Mouse (Mus musculus) embryonic facial prominence, embryonic 14.5 days (tissue): ENCODE measurements at regions not wholly inside any gene's neighbourhood (a gene's known extent, or its start where the extent isn't known, plus 50 kb on each side); places are given as distances from the start of the nearest gene placed in this dataset.

Source experiments
- ATAC-seq: fragments of 200-750 bp; cut with Nextera tagmentation; 2 replicates; pipeline ENCODE4 v1.8.0; 2017; ENCODE audit warnings: low read depth, moderate number of reproducible peaks, moderate TSS enrichment
- DNase-seq: peaks from one replicate; pipeline ENCODE4 v3.0.0-alpha.2; 2015; ENCODE audit warnings: low spot score
- H3K27ac ChIP-seq: fragments of 300-500 bp; sonication (generic); replicated peaks from 2 replicates; pipeline ENCODE4 v1.5.1; 2014; ENCODE audit warnings: low read depth, mild to moderate bottlenecking, low read length, moderate library complexity
- H3K27me3 ChIP-seq: fragments of 300-500 bp; sonication (generic); replicated peaks from 2 replicates; pipeline ENCODE4 v1.6.1; 2014; ENCODE audit warnings: low read length; ENCODE audit not compliant: control insufficient read depth, insufficient read depth
- H3K36me3 ChIP-seq: fragments of 300-500 bp; sonication (generic); 2 replicates; pipeline ENCODE4 v1.6.1; 2014; ENCODE audit warnings: low read length, mixed read lengths; ENCODE audit not compliant: control insufficient read depth, insufficient read depth
- H3K4me1 ChIP-seq: fragments of 300-500 bp; sonication (generic); 2 replicates; pipeline ENCODE4 v1.6.1; 2014; ENCODE audit warnings: antibody characterized with exemption, low read length; ENCODE audit not compliant: control insufficient read depth, insufficient read depth
- H3K4me2 ChIP-seq: fragments of 300-500 bp; sonication (generic); 2 replicates; pipeline ENCODE4 v1.6.1; 2014; ENCODE audit warnings: low read depth, mild to moderate bottlenecking, low read length, moderate library complexity, mixed read lengths
- H3K4me3 ChIP-seq: fragments of 300-500 bp; sonication (generic); 2 replicates; pipeline ENCODE4 v1.5.1; 2014; ENCODE audit warnings: low read depth, mild to moderate bottlenecking, low read length
- H3K9ac ChIP-seq: fragments of 300-500 bp; sonication (generic); 2 replicates; pipeline ENCODE4 v1.6.1; 2014; ENCODE audit warnings: low read depth, mild to moderate bottlenecking, low read length, moderate library complexity, mixed read lengths
- H3K9me3 ChIP-seq: fragments of 300-500 bp; sonication (generic); 2 replicates; pipeline ENCODE4 v1.6.1; 2016; ENCODE audit warnings: low read length; ENCODE audit not compliant: control insufficient read depth
- WGBS: fragments of 180-500 bp; shearing (Covaris S2); extraction: QIAGEN DNeasy Blood & Tissue Kit; methylation state at CpG from one replicate; pipeline ENCODE4 v1.1.7; 2014; 5-methylcytosine and 5-hydroxymethylcytosine counted together

DNA sequence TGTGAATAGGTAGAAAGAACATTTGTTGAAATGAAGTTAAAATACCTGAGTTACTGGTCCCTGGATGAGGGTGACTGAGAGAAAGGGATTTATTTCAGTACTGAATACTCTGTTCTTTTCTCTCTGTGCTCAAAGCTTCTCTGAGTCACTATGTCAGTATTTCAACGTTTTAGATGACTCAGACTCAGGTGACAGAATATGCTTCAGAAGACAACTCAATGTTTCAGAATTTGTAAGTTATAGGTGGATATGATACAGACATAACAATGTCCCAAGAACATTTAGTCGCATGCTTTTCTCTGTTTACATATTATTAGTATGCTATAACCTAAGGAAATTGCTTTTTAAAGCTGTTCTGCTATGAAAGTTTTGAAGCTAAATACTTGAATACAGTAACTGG lies 1069.5 kb downstream of the Adgrl3 start:
- Histone ChIP-seq H3K9ac (no peak overlapping the region), H3K36me3 (no peaks in the 10 kb centered on the region), H3K4me1 (no peaks in the 10 kb centered on the region), H3K9me3 (no peaks in the 10 kb centered on the region), H3K27me3 (no peaks in the 10 kb centered on the region), H3K4me2 (no peak overlapping the region), H3K27ac (no peak overlapping the region), H3K4me3 (no peak overlapping the region)
- DNase-seq (no peak), ATAC-seq (no peak)
- 69% methylated on average over 2 of the region's 2 CpGs for WGBS

DNA sequence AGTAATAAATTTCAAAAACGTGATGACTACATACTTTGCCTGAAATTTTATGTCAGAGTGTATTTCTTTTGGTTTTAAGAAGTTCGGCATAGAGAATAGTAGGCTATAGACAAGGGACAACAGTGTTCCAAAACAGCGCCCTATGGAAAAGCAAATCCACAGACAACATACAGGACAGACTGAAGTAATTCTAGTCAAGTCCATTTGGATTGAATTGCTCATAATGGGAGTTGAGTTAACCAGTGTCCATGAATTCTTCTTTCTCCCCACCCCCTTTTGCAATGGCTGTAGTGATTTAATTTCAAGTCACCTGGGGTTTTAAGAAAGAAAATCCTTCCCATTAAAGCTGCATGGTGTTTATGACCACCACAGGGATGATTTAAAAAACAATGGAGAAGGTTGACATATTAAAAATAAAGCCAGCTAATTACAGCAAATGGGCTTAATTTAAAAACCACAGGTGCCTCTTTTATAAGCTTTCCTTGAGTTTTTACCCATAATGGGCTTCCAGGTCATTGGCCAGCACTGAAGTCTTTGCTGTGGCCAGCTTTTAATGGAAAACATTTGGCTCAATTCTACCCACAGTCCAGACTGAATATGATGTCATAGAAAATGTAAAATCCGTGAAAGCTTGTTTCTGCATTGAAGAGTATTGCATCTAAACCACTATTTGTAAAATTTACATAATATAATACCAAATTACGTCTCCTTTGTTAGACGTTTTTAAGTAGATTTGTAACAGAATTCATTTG lies 1083.3 kb downstream of the Adgrl3 start:
- no peak for DNase-seq
- 74% methylated on average over 6 of the region's 6 CpGs for WGBS

DNA sequence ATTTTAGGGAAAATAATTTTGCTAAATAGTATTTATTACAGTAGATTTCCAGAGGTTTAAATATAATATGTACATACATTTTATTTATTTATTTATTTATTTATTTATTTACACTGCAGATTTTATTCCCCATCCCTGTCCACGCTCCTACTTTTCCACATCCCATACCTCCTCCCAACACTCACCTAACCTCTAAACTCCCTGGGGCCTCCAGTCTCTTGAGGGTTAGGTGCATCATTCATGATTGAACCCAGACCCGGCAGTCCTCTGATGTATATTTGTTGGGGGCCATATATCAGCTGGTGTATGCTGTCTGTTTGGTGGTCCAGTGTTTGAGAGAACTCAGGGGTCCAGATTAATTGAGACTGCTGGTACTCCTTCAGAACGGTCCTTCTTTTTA lies 1083.9 kb downstream of the Adgrl3 start:
- no peak overlapping the region for H3K27ac ChIP-seq
- 88% methylated on average over 3 of the region's 3 CpGs for WGBS
- ATAC-seq (no peak), DNase-seq (no peak)
- H3K36me3 ChIP-seq = no peaks in the 10 kb centered on the region
- no peaks in the 10 kb centered on the region for H3K9me3 ChIP-seq
- no peak overlapping the region for H3K4me2 ChIP-seq
- no peaks in the 10 kb centered on the region for H3K4me1 ChIP-seq
- H3K4me3 ChIP-seq = no peak overlapping the region
- no peaks in the 10 kb centered on the region for H3K27me3 ChIP-seq
- H3K9ac ChIP-seq = no peak overlapping the region

More for the DNA sequence above, 1083.3 kb downstream of the Adgrl3 start:
- H3K27me3 ChIP-seq = no peaks in the 10 kb centered on the region
- H3K27ac ChIP-seq = no peak overlapping the region
- no peaks in the 10 kb centered on the region for H3K4me1 ChIP-seq
- no peaks in the 10 kb centered on the region for H3K9me3 ChIP-seq
- no peak overlapping the region for H3K4me3 ChIP-seq
- H3K36me3 ChIP-seq = no peaks in the 10 kb centered on the region
- no peak overlapping the region for H3K4me2 ChIP-seq
- no peak overlapping the region for H3K9ac ChIP-seq
- ATAC-seq = no peak

DNA sequence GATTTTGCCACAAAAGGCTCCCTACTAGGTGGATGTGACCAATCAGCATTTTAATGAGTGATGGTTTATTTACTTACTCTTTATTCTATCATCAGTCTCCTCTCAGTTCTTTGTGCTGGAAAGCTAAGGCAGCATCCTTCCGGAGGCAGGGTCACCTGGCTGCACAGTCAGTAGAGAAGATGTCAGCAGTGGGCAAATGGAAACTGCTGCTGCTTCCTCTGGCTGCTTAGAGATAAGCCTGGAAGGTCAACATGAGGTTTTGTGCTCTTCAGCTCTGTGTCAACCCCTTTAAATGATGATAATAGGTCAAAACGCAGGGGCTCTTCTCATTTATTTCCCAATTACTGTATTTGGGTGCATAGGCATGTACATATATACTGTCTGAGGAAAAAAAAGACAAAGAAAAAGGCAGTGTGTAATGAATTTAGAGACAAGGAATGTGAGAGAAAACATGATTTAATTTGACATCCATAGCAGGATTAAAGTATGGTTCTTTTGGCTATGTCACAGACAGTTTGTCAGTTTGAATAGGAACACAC lies 1106.1 kb downstream of the Adgrl3 start:
- H3K9me3 ChIP-seq = no peaks in the 10 kb centered on the region
- H3K4me3 ChIP-seq = no peak overlapping the region
- H3K27me3 ChIP-seq = no peaks in the 10 kb centered on the region
- 56% methylated on average over 2 of the region's 2 CpGs for WGBS
- H3K4me2 ChIP-seq = no peak overlapping the region
- H3K9ac ChIP-seq = no peak overlapping the region
- DNase-seq (no peak), ATAC-seq (no peak)
- H3K4me1 ChIP-seq = no peaks in the 10 kb centered on the region
- H3K27ac ChIP-seq = no peak overlapping the region
- H3K36me3 ChIP-seq = no peaks in the 10 kb centered on the region

DNA sequence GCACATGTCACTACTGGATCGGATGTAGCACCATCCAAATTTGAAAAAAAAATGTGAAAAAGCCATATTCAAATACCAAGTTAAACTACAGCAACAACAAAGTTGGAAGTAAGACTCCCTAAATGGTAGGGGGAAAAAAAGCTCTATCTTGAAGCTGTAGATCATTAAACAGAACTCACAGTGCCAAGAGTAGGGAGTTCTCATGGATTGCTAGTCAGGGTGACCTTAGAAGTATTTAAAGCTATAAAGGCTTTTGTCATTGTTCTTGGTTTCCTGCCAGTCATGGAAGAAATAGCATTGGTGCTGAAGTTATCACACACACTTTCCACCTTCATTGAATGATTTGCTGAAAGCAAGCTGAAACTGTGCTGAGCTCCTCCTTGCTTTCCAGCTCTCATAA lies 1122.1 kb downstream of the Adgrl3 start:
- no peak for DNase-seq
- no peak overlapping the region for H3K9ac ChIP-seq
- no peak overlapping the region for H3K4me2 ChIP-seq
- H3K4me3 ChIP-seq = no peak overlapping the region
- no peaks in the 10 kb centered on the region for H3K36me3 ChIP-seq
- ATAC-seq = no peak
- WGBS = 91% methylated on average over 1 of the region's 1 CpGs
- no peak overlapping the region for H3K27ac ChIP-seq
- H3K9me3 ChIP-seq = no peaks in the 10 kb centered on the region
- H3K27me3 ChIP-seq = no peaks in the 10 kb centered on the region
- H3K4me1 ChIP-seq = no peaks in the 10 kb centered on the region
